Mouse (Mus musculus): Measurements from ENCODE around the gene Schip1.

DNA sequence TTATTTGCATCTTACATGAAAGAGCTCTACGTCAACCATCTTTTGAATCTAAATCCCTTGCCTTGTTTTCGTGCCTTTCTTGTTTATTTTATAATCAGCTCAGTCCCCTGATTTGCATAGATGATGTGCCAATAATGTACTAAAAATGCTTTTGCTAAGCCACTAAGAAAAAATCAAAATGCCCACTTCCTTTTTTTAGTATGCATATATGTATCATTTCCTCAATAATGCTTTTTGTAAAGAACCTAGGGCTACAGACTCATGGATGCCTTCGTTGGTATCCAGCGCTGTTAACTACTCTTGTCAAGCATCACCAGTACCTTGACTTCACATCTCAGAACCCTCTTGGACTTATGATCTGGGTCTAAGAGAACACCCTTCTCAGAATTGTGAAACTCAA lies 569.0 kb downstream of the Schip1 start:
- TF ChIP-seq POLR2A (IDR thresholded peaks at IDR 0.05; ENCODE audit: control insufficient read depth, low read depth, low read length) (no peak), CTCF (IDR thresholded peaks at IDR 0.05; ENCODE audit: control insufficient read depth, insufficient read depth, insufficient replicate concordance, low read depth, low read length) (no peak)

Data from testis, adult 2 months (tissue).